Mouse (Mus musculus): ENCODE results near the gene Tecpr2. TPM values are rescaled to one million over a fixed set of nuclear protein-coding genes. Genes with fewer than 3 reads are reported as not detected.

Tecpr2 gene
- total RNA-seq, 4 experiments from 2014 or later, result 45.8 to 51.8 (median 49.3) TPM

- DNase-seq (ENCODE audit: low spot score in 2 of 2), result no peak
Measured at GRCm38 (mm10) chr12:110977345-110977733, 88.3 kb downstream of the Tecpr2 start.

- peak in 1 of 2 experiments; percentile 21 for DNase-seq (ENCODE audit: low spot score in 2 of 2)
Measured at GRCm38 (mm10) chr12:110977896-110978606, 89.0 kb downstream of the Tecpr2 start.

- DNase-seq (ENCODE audit: low spot score in 2 of 2), result peak; percentile 80 to 89
Measured at GRCm38 (mm10) chr12:110978607-110979406, 89.7 kb downstream of the Tecpr2 start, which contains the start of gene Ankrd9. TSS of gene Ankrd9 (minus strand) at chr12:110979040.

- no peak for DNase-seq (ENCODE audit: low spot score in 2 of 2)
Measured at GRCm38 (mm10) chr12:110979808-110980207, 90.7 kb downstream of the Tecpr2 start.

DNA sequence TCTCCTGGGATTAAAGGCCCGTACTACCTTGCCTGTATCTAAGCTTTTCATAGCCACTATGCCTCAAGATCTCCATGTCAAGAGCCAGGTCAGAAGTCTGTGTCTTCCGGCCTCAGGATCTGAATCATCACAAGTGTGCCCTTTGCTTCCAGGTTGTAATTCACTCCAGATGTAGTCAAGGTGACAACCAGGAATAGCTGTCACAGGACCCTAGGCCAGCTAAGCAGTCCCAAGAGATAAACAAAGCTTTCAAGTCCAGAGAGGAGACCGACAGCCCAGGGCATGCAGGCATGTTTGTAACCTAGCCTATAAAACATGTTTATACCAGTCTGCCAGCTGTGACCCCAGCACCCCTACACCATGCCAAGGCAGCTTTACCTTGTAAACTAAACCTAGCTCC lies 92.7 kb downstream of the Tecpr2 start:
- DNase-seq (ENCODE audit: low spot score in 2 of 2), result no peak

DNA sequence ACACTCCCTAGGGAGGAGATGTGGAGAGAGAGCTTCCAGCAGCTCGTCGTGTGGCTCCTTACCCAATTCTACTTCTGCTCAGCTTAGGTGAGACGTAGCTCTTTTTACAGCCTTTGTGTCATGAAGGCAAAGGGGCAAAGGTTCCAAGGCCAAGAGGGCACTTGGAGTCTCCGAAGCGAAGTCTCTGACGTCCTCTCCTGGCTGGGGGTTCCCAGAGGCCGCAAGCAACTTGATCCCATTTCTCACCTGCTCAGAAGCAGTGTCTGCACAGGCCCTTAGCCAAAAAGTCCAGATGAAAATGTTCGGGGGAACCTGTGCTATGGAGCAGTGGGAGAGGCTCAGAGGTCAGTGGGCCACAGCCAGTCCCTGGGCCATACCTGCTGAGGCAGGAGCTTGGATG lies 94.0 kb downstream of the Tecpr2 start:
- no peak for DNase-seq (ENCODE audit: low spot score in 2 of 2)

DNA sequence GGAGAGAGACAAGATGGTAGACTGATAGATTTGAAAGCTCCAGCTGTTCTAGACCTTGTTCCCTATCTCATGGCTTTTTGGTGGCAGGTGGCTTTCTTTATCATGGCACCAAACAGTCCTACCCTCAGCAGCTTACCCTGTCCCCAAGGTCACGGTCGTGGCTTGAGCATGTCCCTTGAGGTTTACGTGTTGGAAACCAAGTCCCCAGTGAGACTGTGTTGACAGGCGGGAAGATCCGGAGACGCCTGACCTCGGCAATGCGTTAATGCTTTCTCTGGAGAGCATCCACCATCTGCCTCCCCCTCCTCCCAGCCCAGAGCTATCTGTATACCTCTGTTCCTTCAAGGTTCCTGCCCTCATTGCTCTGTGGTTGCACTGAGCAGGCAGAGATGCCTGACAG lies 94.7 kb downstream of the Tecpr2 start:
- no peak for DNase-seq (ENCODE audit: low spot score in 2 of 2)

- DNase-seq (ENCODE audit: low spot score in 2 of 2), result no peak
Measured at GRCm38 (mm10) chr12:110984598-110984997, 95.5 kb downstream of the Tecpr2 start.

DNA sequence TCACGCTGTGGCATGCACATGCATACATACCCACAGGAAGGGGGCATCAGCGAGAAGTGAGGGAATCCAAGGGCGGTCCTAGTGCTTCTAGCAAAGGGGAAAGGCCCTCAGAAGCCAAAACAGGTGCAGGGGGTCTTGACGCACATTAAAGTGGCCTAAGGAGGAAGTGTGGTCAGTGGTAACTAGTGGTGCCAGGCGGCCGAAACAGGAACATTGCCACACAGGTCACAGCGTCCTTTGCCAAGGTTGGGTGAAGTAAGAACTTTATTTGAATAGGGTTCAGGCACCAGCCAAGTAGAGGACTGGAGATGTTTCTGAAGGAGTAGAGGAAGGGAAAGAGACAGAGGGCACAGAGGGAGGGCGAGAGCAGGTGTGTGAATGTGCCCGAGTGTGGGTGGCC lies 96.1 kb downstream of the Tecpr2 start:
- no peak for DNase-seq (ENCODE audit: low spot score in 2 of 2)

- DNase-seq (ENCODE audit: low spot score in 2 of 2), result no peak
Measured at GRCm38 (mm10) chr12:110986536-110987425, 97.7 kb downstream of the Tecpr2 start.

GRCm38 (mm10) chr12:110989409-110989808 lies 100.3 kb downstream of the Tecpr2 start:
- no peak for DNase-seq (ENCODE audit: low spot score in 2 of 2)

DNA sequence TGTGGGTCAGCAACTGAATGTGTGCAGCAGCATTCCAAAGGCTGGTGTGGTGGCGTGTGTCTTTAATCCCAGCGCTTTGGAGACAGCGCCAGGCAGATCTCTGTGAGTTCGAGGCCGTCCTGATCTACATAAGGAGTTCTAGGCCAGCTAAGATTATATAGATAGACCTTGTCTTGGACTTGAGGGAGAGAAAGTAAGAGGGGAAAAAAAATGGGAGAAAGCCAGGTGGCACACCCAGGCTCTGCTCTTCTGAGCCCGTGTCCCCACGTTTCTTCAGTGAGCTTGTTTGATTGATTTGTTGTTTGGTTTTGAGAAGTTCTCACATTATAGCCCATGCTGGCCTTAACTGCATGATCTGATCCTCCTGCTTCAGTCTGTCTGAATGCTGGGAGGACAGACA lies 101.4 kb downstream of the Tecpr2 start:
- no peak for DNase-seq (ENCODE audit: low spot score in 2 of 2)

GRCm38 (mm10) chr12:110991361-110992127 lies 102.5 kb downstream of the Tecpr2 start:
- DNase-seq (ENCODE audit: low spot score in 2 of 2), result no peak

GRCm38 (mm10) chr12:110992128-110992553 lies 103.1 kb downstream of the Tecpr2 start:
- peak; percentile 70 to 91 for DNase-seq (ENCODE audit: low spot score in 2 of 2)

DNA sequence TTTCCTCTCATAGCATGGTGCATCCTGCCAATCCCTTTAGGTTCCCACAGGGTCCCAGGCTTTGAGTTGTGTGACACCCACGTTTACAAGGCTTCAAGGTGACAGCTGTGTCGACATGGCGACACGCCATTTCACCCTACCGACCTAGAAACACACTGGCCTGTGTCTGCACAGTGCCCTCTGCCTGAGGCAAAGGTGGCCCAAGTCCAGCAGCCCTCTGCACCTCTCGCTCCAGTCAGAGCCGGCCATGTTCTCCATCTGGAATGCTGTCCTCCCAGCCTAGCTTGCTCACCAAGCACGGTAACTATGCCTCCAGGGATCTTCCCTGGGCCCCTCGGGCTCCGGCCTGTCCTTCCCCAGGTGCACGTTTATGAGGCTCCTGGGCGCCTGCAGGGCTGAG lies 103.7 kb downstream of the Tecpr2 start:
- no peak for DNase-seq (ENCODE audit: low spot score in 2 of 2)

DNA sequence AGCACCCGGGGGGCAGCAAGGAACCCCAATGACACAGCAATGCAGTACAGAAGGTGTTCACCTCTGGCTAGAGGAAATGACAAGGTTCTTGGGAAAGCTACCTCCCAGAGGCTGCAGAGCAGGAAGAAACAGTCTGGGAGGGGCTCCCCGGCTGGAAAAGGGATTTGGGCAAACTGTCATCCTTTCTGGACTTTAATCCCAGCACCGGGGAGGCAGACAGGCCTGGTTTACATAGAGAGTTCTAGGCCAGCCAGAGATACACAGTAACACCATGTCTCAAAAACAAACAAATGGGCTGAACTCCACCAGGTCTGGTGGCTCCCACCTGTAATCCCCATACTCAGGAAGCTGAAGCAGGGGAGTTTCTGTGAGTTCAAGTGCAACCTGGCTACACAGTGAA lies 104.2 kb downstream of the Tecpr2 start:
- no peak for DNase-seq (ENCODE audit: low spot score in 2 of 2)

DNA sequence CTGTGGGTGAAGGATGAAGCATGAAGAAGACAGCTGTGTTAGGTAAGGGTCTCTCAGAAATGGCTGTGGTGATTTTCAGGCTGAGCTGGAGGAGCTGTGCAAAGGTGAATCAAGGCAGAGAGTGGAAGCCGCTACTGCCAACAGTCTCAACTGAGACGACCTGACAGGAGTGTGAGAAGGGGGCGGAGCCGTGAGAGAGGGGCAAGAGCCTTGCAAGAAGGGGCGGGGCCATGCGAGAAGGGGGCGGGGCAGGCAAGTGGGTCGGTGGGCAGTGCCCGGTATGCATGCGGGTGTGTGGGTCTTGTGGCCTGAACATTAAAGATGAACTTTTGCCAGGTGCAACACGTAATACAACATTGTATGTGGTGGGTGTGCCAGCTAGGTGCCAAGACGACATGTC lies 105.6 kb downstream of the Tecpr2 start:
- DNase-seq (ENCODE audit: low spot score in 2 of 2), result no peak

GRCm38 (mm10) chr12:110998092-110998491 lies 109.0 kb downstream of the Tecpr2 start:
- DNase-seq (ENCODE audit: low spot score in 2 of 2), result no peak

DNA sequence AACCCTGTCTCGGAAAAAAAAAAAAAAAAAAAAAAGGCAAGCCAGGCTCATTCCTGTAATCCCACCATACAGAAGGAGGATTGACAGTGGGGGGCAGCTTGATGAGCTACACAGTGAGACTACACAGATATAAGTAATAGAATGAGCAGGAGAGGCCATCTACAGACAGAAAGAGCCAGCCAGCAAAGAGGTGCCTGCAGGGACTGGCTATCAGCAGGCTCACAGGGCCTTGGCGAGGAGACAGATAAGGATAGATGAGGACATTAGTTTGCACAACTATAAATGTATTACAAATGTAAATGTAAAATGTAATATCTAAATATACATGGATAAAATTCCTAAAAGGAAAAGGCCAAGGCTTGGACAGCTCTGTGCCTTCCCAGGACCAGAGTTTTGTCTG lies 110.8 kb downstream of the Tecpr2 start:
- no peak for DNase-seq (ENCODE audit: low spot score in 2 of 2)

DNA sequence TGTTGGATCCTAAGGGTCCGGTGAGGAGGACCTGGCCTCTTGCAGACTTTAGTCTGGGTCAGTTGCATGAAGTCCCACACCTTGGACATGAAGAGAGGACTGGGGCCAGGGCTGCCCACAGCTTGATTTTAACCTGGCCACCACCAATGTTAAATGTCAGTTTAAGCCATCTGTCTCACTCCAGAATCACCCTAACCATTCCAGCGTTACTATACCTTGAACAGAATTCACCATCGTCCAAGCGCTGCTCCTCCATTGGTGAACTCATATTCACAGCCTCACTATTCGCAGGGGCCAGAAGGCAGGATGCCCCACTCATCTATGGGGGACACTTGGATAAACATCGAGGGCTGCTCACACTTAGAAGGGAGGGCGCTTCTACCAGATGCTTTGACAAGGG lies 111.9 kb downstream of the Tecpr2 start:
- DNase-seq (ENCODE audit: low spot score in 2 of 2), result no peak

DNA sequence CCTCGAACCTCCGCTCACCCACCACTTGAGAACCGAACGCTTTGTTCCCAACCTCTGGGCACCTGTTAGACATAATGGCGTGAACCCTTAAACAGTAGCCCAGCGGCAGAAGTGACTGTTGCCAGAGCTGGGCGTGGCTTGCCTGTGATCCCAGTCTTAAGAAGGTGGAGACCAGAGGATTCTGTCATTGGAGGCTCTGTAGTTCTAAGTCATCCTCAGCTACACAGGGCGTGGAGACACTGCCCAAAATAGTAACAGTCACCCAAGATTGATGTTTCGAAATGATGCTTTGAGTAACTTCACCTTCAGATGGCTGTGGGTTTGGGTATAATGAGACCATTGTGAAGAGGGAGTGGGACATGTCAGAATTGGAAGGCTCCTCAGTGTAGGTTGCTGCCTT lies 115.1 kb downstream of the Tecpr2 start:
- no peak for DNase-seq (ENCODE audit: low spot score in 2 of 2)
